Mouse (Mus musculus) neural tube, embryonic 12.5 days (tissue): ENCODE results near the gene Pdzd2. TPM values are rescaled to one million over a fixed set of nuclear protein-coding genes. Genes with fewer than 3 reads are reported as not detected.
A peak's percentile ranks its signal among the peaks of the same experiment; 100 is the strongest.

ENCODE experiments used
- ATAC-seq: fragments of 200-750 bp; cut with Nextera tagmentation; 2 replicates; pipeline ENCODE4 v1.8.0; 2017; ENCODE audit warnings: low read depth, mild to moderate bottlenecking, moderate TSS enrichment, moderate library complexity; ENCODE audit not compliant: low FRiP score
- H3K27ac ChIP-seq: fragments of 300-500 bp; sonication (generic); 2 replicates; pipeline ENCODE4 v1.5.1; 2016
- H3K27me3 ChIP-seq: fragments of 300-500 bp; sonication (generic); replicated peaks from 2 replicates; pipeline ENCODE4 v1.6.1; 2016; ENCODE audit warnings: mild to moderate bottlenecking
- H3K36me3 ChIP-seq: fragments of 300-500 bp; sonication (generic); 2 replicates; pipeline ENCODE4 v1.6.1; 2016; ENCODE audit warnings: mild to moderate bottlenecking
- H3K4me1 ChIP-seq: fragments of 300-500 bp; sonication (generic); 2 replicates; pipeline ENCODE4 v1.6.1; 2016
- H3K4me2 ChIP-seq: fragments of 300-500 bp; sonication (generic); replicated peaks from 2 replicates; pipeline ENCODE4 v1.6.1; 2016; ENCODE audit warnings: mild to moderate bottlenecking
- H3K4me3 ChIP-seq: fragments of 300-500 bp; sonication (generic); 2 replicates; pipeline ENCODE4 v1.5.1; 2016
- H3K9ac ChIP-seq: fragments of 300-500 bp; sonication (generic); 2 replicates; pipeline ENCODE4 v1.6.1; 2016; ENCODE audit warnings: mild to moderate bottlenecking
- H3K9me3 ChIP-seq: fragments of 300-500 bp; sonication (generic); 2 replicates; pipeline ENCODE4 v1.6.1; 2016; ENCODE audit warnings: mild to moderate bottlenecking
- WGBS: fragments of 180-500 bp; shearing (Covaris S2); methylation state at CpG from one replicate; pipeline ENCODE4 v1.1.7; 2016; 5-methylcytosine and 5-hydroxymethylcytosine counted together
- polyA plus RNA-seq: library from polyadenylated mRNA; unstranded; fragments of >200 nt; fragmentation: Nextera tagmentation; extraction: Ambion mirVana; gene quantifications from 2 replicates; pipeline ENCODE4 v1.2.1, GENCODE M21; 2016

The Pdzd2 gene
- polyA plus RNA-seq, 1 experiment from 2014 or later = 7.3 TPM

- no peaks in the 10 kb centered on the region for H3K9me3 ChIP-seq
- 51% methylated on average over 15 of the region's 15 CpGs for WGBS
- H3K4me3 ChIP-seq = no peak overlapping the region
- H3K9ac ChIP-seq = no peak overlapping the region
- H3K27ac ChIP-seq = no peak overlapping the region
- no peak overlapping the region for H3K4me2 ChIP-seq
- no peaks in the 10 kb centered on the region for H3K36me3 ChIP-seq
- 0 out of 2 replicates have a peak, but pooled peaks cover 5% of the 10 kb centered on the region for H3K4me1 ChIP-seq
- H3K27me3 ChIP-seq = no peaks in the 10 kb centered on the region
- ATAC-seq = peak; percentile 60
These were observed 350.8 kb downstream of the Pdzd2 start for GRCm38 (mm10) chr15:12388726-12389489.

GRCm38 (mm10) chr15:12384679-12385078 is 355.0 kb downstream of the Pdzd2 start:
- H3K9ac ChIP-seq = no peak overlapping the region
- H3K36me3 ChIP-seq = no peaks in the 10 kb centered on the region
- no peaks in the 10 kb centered on the region for H3K9me3 ChIP-seq
- H3K27ac ChIP-seq = no peak overlapping the region
- no peak overlapping the region for H3K4me3 ChIP-seq
- no peak for ATAC-seq
- 89% methylated on average over 13 of the region's 13 CpGs for WGBS
- 0 out of 2 replicates have a peak, but pooled peaks cover 5% of the 10 kb centered on the region for H3K4me1 ChIP-seq
- no peaks in the 10 kb centered on the region for H3K27me3 ChIP-seq
- H3K4me2 ChIP-seq = no peak overlapping the region

GRCm38 (mm10) chr15:12380548-12380947 is 359.2 kb downstream of the Pdzd2 start:
- H3K4me3 ChIP-seq = no peak overlapping the region
- no peak overlapping the region for H3K9ac ChIP-seq
- H3K36me3 ChIP-seq = no peaks in the 10 kb centered on the region
- no peaks in the 10 kb centered on the region for H3K27me3 ChIP-seq
- no peaks in the 10 kb centered on the region for H3K9me3 ChIP-seq
- no peak overlapping the region for H3K27ac ChIP-seq
- 54% methylated on average over 5 of the region's 5 CpGs for WGBS
- H3K4me2 ChIP-seq = no peak overlapping the region
- ATAC-seq = no peak
- H3K4me1 ChIP-seq = peaks cover 6% of the 10 kb centered on the region

GRCm38 (mm10) chr15:12380057-12380456 is 359.7 kb downstream of the Pdzd2 start:
- Histone ChIP-seq H3K9me3 (no peaks in the 10 kb centered on the region), H3K9ac (no peak overlapping the region), H3K36me3 (no peaks in the 10 kb centered on the region), H3K4me3 (no peak overlapping the region), H3K27me3 (no peaks in the 10 kb centered on the region), H3K27ac (no peak overlapping the region), H3K4me2 (no peak overlapping the region), H3K4me1 (peaks cover 8% of the 10 kb centered on the region)
- ATAC-seq = no peak
- 96% methylated on average over 3 of the region's 3 CpGs for WGBS

GRCm38 (mm10) chr15:12377800-12378199 is 361.9 kb downstream of the Pdzd2 start:
- Histone ChIP-seq H3K4me2 (no peak overlapping the region), H3K36me3 (no peaks in the 10 kb centered on the region), H3K9ac (no peak overlapping the region), H3K27me3 (no peaks in the 10 kb centered on the region; the same call in 1 of the 2 replicates), H3K9me3 (no peaks in the 10 kb centered on the region), H3K4me1 (peaks cover 8% of the 10 kb centered on the region), H3K4me3 (no peak overlapping the region), H3K27ac (no peak overlapping the region)
- WGBS = 84% methylated on average over 10 of the region's 10 CpGs
- ATAC-seq = no peak

- WGBS = 47% methylated on average over 13 of the region's 13 CpGs
- H3K4me3 ChIP-seq = no peak overlapping the region
- H3K9ac ChIP-seq = no peak overlapping the region
- no peak overlapping the region for H3K4me2 ChIP-seq
- H3K27ac ChIP-seq = no peak overlapping the region
- no peaks in the 10 kb centered on the region for H3K9me3 ChIP-seq
- H3K27me3 ChIP-seq = no peaks in the 10 kb centered on the region; the same call in 1 of the 2 replicates
- peaks cover 8% of the 10 kb centered on the region for H3K4me1 ChIP-seq
- no peak for ATAC-seq
- H3K36me3 ChIP-seq = no peaks in the 10 kb centered on the region
These were observed 363.1 kb downstream of the Pdzd2 start for GRCm38 (mm10) chr15:12376491-12377069.

GRCm38 (mm10) chr15:12375641-12376311 is 363.9 kb downstream of the Pdzd2 start:
- peaks cover 8% of the 10 kb centered on the region for H3K4me1 ChIP-seq
- no peak overlapping the region for H3K27ac ChIP-seq
- peak; percentile 77 for ATAC-seq
- H3K4me3 ChIP-seq = peak overlapping the region; percentile 23
- H3K36me3 ChIP-seq = no peaks in the 10 kb centered on the region
- 4% methylated on average over 19 of the region's 19 CpGs for WGBS
- H3K9ac ChIP-seq = peak overlapping the region; percentile 44; the same call in 1 of the 2 replicates
- H3K27me3 ChIP-seq = no peaks in the 10 kb centered on the region; the same call in 1 of the 2 replicates
- H3K9me3 ChIP-seq = no peaks in the 10 kb centered on the region
- peak overlapping the region; percentile 58 for H3K4me2 ChIP-seq

GRCm38 (mm10) chr15:12374916-12375315 is 364.8 kb downstream of the Pdzd2 start:
- Histone ChIP-seq H3K9ac (no peak overlapping the region), H3K9me3 (no peaks in the 10 kb centered on the region), H3K4me1 (peaks cover 8% of the 10 kb centered on the region), H3K27ac (no peak overlapping the region), H3K36me3 (no peaks in the 10 kb centered on the region), H3K27me3 (no peaks in the 10 kb centered on the region; the same call in 1 of the 2 replicates), H3K4me2 (peak overlapping the region; percentile 58), H3K4me3 (no peak overlapping the region)
- ATAC-seq = no peak
- WGBS = 56% methylated on average over 18 of the region's 18 CpGs

GRCm38 (mm10) chr15:12373918-12374317 is 365.8 kb downstream of the Pdzd2 start:
- no peak overlapping the region for H3K27ac ChIP-seq
- H3K9ac ChIP-seq = no peak overlapping the region
- H3K9me3 ChIP-seq = no peaks in the 10 kb centered on the region
- 87% methylated on average over 6 of the region's 6 CpGs for WGBS
- H3K4me3 ChIP-seq = no peak overlapping the region
- H3K27me3 ChIP-seq = no peaks in the 10 kb centered on the region; the same call in 1 of the 2 replicates
- no peak overlapping the region for H3K4me2 ChIP-seq
- H3K4me1 ChIP-seq = peaks cover 8% of the 10 kb centered on the region
- no peak for ATAC-seq
- no peaks in the 10 kb centered on the region for H3K36me3 ChIP-seq

GRCm38 (mm10) chr15:12373496-12373895 is 366.2 kb downstream of the Pdzd2 start:
- Histone ChIP-seq H3K9ac (no peak overlapping the region), H3K27ac (no peak overlapping the region)

GRCm38 (mm10) chr15:12371183-12371582 is 368.5 kb downstream of the Pdzd2 start:
- WGBS = 9% methylated on average over 8 of the region's 8 CpGs
- Histone ChIP-seq H3K27me3 (no peaks in the 10 kb centered on the region; the same call in 1 of the 2 replicates), H3K9me3 (no peaks in the 10 kb centered on the region), H3K4me2 (no peak overlapping the region), H3K36me3 (no peaks in the 10 kb centered on the region), H3K4me1 (peaks cover 29% of the 10 kb centered on the region), H3K4me3 (no peak overlapping the region), H3K9ac (no peak overlapping the region), H3K27ac (no peak overlapping the region)
- ATAC-seq = peak; percentile 18

More at GRCm38 (mm10) chr15:12373496-12373895, 366.2 kb downstream of the Pdzd2 start:
- ATAC-seq = no peak
- no peaks in the 10 kb centered on the region; the same call in 1 of the 2 replicates for H3K27me3 ChIP-seq
- peaks cover 10% of the 10 kb centered on the region for H3K4me1 ChIP-seq
- no peak overlapping the region for H3K4me3 ChIP-seq
- no peaks in the 10 kb centered on the region for H3K36me3 ChIP-seq
- H3K4me2 ChIP-seq = no peak overlapping the region
- 81% methylated on average over 14 of the region's 14 CpGs for WGBS
- H3K9me3 ChIP-seq = no peaks in the 10 kb centered on the region

- 95% methylated on average over 3 of the region's 3 CpGs for WGBS
- no peak overlapping the region for H3K27ac ChIP-seq
- H3K4me1 ChIP-seq = peaks cover 28% of the 10 kb centered on the region
- H3K4me3 ChIP-seq = no peak overlapping the region
- no peaks in the 10 kb centered on the region; the same call in 1 of the 2 replicates for H3K27me3 ChIP-seq
- H3K9me3 ChIP-seq = no peaks in the 10 kb centered on the region
- H3K4me2 ChIP-seq = no peak overlapping the region
- H3K9ac ChIP-seq = no peak overlapping the region
- ATAC-seq = no peak
- H3K36me3 ChIP-seq = no peaks in the 10 kb centered on the region
These were observed 369.6 kb downstream of the Pdzd2 start for GRCm38 (mm10) chr15:12370096-12370495.
